Mouse (Mus musculus): ENCODE results near the gene Tspan9. TPM values are rescaled to one million over a fixed set of nuclear protein-coding genes. Genes with fewer than 3 reads are reported as not detected.

Gene Tspan9
- total RNA-seq, 2 experiments from 2014 or later: 45.6 to 71.6 TPM

DNA sequence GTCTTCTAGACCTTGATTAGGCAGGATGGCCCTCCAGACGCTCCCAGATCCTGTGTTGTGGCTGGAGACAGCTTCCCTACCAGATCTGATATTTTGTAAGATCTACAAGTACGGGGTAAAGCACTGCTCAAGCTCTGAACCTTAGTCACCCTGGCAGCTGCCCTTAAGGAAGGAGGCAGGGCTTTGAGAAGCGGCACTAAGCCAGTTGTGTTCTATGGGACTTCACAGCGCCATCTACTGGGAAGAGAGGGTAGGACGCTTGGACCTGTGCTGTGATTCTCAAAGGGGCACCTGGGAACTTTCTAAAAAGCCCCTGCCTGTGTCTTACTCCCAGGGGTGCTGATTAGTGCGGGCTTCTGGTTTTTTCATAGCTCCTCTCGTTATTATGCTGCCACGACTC lies 222.7 kb downstream of the Tspan9 start:
- DNase-seq: peak; percentile 86
- intact Hi-C loops (cut with DNase I; ENCODE audit: low total_unique reads): no loop called here

DNA sequence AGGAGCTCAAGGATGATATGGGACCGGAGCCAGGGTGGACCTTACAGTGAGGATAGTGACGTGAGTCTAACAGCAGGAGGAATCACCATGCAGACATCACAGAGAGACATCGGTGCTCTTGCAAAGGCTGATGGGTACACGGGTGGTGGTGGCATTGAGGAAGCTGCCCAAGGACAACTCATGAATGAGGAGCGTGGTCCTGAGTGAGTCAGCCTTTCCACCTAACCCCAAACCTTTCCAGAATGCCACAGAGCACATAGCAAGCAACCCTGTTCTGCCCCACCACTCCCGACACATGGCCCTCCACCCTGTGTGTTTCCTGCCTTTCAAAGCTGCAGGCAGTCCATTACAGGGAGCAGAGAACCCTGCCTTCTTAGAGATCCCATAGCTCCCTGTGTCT lies 223.9 kb downstream of the Tspan9 start:
- intact Hi-C loops (cut with DNase I; ENCODE audit: low total_unique reads): no loop called here
- no peak for DNase-seq

DNA sequence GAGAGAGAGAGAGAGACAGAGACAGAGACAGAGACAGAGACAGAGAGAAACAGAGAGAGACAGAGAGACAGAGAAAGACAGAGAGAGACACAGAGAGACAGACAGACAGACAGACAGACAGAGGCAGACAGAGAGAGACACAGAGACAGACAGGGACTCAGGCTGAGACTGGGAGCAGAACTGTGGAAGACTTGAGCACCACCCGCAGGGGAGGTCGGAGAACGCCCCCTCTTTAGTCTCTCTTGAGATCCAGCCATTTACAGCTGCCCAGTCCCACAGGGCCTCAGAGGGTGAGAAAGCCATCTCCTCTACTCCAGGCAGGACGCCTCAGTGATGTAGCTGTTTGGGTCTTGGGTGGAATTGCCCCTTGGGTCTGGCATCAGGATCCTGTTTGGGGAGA lies 225.7 kb downstream of the Tspan9 start:
- intact Hi-C loops (cut with DNase I; ENCODE audit: low total_unique reads): no loop called here

DNA sequence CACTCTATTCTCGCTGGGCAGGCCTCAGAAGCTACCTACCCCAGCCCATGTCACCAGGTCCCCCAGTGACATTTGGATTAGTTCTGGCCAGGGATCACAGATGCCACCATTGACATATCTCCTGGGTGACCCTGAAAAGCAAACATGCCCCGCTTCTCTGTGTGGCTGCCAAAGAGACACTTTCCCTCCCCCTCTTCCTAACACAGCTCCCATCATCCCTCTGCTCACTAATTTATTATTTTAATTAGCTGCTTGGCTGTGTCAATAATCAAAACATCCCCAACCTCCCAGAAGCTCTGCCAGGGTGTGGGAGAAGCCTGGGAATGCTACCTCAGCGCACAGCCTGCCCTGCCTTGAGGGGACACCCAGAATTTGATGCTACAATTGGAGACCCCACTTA lies 226.4 kb downstream of the Tspan9 start:
- DNase-seq: no peak

More for the DNA sequence above, 225.7 kb downstream of the Tspan9 start:
- DNase-seq: no peak

DNA sequence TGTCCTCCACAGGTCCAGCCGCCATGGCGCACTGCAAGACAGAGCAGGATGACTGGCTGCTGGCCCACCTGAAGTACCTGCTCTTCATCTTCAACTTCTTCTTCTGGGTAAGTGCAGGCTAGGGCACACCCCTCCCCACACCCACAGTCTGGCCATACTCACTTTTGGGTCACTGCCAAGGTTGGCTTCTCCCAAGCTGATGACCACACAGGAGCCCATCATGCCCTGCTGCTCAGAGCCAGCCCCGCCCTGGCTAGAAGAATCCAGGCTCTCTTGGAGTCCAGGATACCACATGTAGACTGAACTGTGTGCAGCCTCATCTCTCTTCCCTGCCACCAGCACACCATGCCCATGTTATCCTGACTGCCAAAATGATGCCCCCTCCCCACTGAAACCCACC lies 230.5 kb downstream of the Tspan9 start:
- intact Hi-C loops (cut with DNase I; ENCODE audit: low total_unique reads): no loop called here
- no peak for DNase-seq

More for the DNA sequence above, 226.4 kb downstream of the Tspan9 start:
- intact Hi-C loops (cut with DNase I; ENCODE audit: low total_unique reads): no loop called here

DNA sequence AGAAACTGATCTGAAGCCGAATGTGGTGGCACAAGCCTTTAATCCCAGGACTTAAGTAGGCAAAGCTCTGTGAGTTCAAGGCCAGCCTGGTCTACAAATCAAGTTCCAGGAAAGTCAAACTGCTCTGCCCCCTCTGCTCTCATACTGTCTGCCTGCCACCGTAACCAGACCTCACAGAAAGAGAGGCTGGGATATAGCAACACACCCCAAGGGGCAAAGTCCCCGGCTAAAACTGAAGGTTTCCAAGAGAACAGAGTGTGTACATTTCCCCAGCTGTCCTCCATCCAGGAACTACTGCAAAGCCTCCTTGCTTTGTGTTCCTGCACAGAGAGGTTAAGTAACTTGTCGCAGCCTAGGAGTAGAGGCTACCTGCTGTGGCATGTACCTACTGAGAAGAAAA lies 231.7 kb downstream of the Tspan9 start:
- no peak for DNase-seq
- intact Hi-C loops (cut with DNase I; ENCODE audit: low total_unique reads): no loop called here

Small RNA genes within 50 kb of the gene (microRNA-seq; reads per million reads assigned to microRNA genes)
- gene Gm26338: 0 reads per million in 2 experiments

Other genes with a start within 250 kb of the Tspan9 start
- 10 to 100 TPM; 10.9 to 11.0 TPM for gene Tead4, start 157.2 kb upstream of the Tspan9 start, total RNA-seq (2021)
- 10 to 100 TPM in 1 of 2 experiments, 1 to 10 TPM in 1; 6.6 to 10.2 TPM for gene Tulp3, start 212.3 kb upstream of the Tspan9 start, total RNA-seq (2021)
- 1 to 10 TPM; 9.0 to 9.7 TPM for gene Rhno1, start 219.3 kb upstream of the Tspan9 start, total RNA-seq (2021)
- 1 to 10 TPM; 4.1 to 4.4 TPM for gene Foxm1, start 219.4 kb upstream of the Tspan9 start, total RNA-seq (2021)
- not detected for gene Tex52, start 231.9 kb upstream of the Tspan9 start, total RNA-seq (2021)
- not detected for gene Gm44596, start 231.9 kb upstream of the Tspan9 start, total RNA-seq (2021)